Mouse (Mus musculus): ENCODE results near the gene Nod2. TPM values are rescaled to one million over a fixed set of nuclear protein-coding genes. Genes with fewer than 3 reads are reported as not detected.

Gene Nod2
- under 1 TPM; 0.27 to 0.45 TPM for total RNA-seq (2021)

- DNase-seq (ENCODE audit: low spot score in 2 of 2), result peak in 1 of 2 experiments; percentile 39
- intact Hi-C loops (cut with DNase I), result no loop called here
These were observed at the start of gene Nod2 for GRCm38 (mm10) chr8:88646837-88647778. Gene Nod2, plus strand, starts transcription at chr8:88647315.

GRCm38 (mm10) chr8:88598578-88598977 lies 48.5 kb upstream of the Nod2 start:
- intact Hi-C loops (cut with DNase I), result no loop called here
- DNase-seq (ENCODE audit: low spot score in 2 of 2), result no peak

GRCm38 (mm10) chr8:88599491-88599890 lies 47.6 kb upstream of the Nod2 start:
- intact Hi-C loops (cut with DNase I), result no loop called here
- no peak for DNase-seq (ENCODE audit: low spot score in 2 of 2)

GRCm38 (mm10) chr8:88603446-88603989 lies 43.6 kb upstream of the Nod2 start:
- intact Hi-C loops (cut with DNase I), result no loop called here
- DNase-seq (ENCODE audit: low spot score in 2 of 2), result no peak

GRCm38 (mm10) chr8:88604065-88605038 lies 42.8 kb upstream of the Nod2 start:
- DNase-seq (ENCODE audit: low spot score in 2 of 2), result peak in 1 of 2 experiments; percentile 26
- intact Hi-C loops (cut with DNase I), result no loop called here

GRCm38 (mm10) chr8:88605361-88606040 lies 41.6 kb upstream of the Nod2 start:
- intact Hi-C loops (cut with DNase I), result no loop called here
- DNase-seq (ENCODE audit: low spot score in 2 of 2), result no peak

- intact Hi-C loops (cut with DNase I), result no loop called here
- DNase-seq (ENCODE audit: low spot score in 2 of 2), result no peak
These were observed 38.1 kb upstream of the Nod2 start for GRCm38 (mm10) chr8:88609036-88609435.

- intact Hi-C loops (cut with DNase I), result no loop called here
These were observed 36.8 kb upstream of the Nod2 start for GRCm38 (mm10) chr8:88610271-88610670.

GRCm38 (mm10) chr8:88614981-88615380 lies 32.1 kb upstream of the Nod2 start:
- intact Hi-C loops (cut with DNase I), result no loop called here
- no peak for DNase-seq (ENCODE audit: low spot score in 2 of 2)

More at GRCm38 (mm10) chr8:88610271-88610670, 36.8 kb upstream of the Nod2 start:
- DNase-seq (ENCODE audit: low spot score in 2 of 2), result no peak

- intact Hi-C loops (cut with DNase I), result no loop called here
- no peak for DNase-seq (ENCODE audit: low spot score in 2 of 2)
These were observed 28.5 kb upstream of the Nod2 start for GRCm38 (mm10) chr8:88618612-88619011.

GRCm38 (mm10) chr8:88619513-88619912 lies 27.6 kb upstream of the Nod2 start:
- intact Hi-C loops (cut with DNase I), result no loop called here
- DNase-seq (ENCODE audit: low spot score in 2 of 2), result no peak

GRCm38 (mm10) chr8:88620931-88621330 lies 26.2 kb upstream of the Nod2 start:
- intact Hi-C loops (cut with DNase I), result loop anchor here (1.0 to 5.0 kb wide), 3 partner anchors 92 to 354 kb away; partner anchors contain the start of gene Brd7
- DNase-seq (ENCODE audit: low spot score in 2 of 2), result no peak

- peak; percentile 60 to 75 for DNase-seq (ENCODE audit: low spot score in 2 of 2)
- intact Hi-C loops (cut with DNase I), result loop anchor here (1.0 to 5.0 kb wide), 3 partner anchors 92 to 354 kb away; partner anchors contain the start of gene Brd7
These were observed 25.7 kb upstream of the Nod2 start for GRCm38 (mm10) chr8:88621408-88621807.

- no peak for DNase-seq (ENCODE audit: low spot score in 2 of 2)
- intact Hi-C loops (cut with DNase I), result loop anchor here (5.0 kb wide), 1 partner anchor 356 kb away; no protein-coding TSS in a partner anchor
These were observed 23.8 kb upstream of the Nod2 start for GRCm38 (mm10) chr8:88623351-88623750.

GRCm38 (mm10) chr8:88624276-88624675 lies 22.8 kb upstream of the Nod2 start:
- DNase-seq (ENCODE audit: low spot score in 2 of 2), result no peak
- intact Hi-C loops (cut with DNase I), result loop anchor here (5.0 kb wide), 1 partner anchor 357 kb away; no protein-coding TSS in a partner anchor

- DNase-seq (ENCODE audit: low spot score in 2 of 2), result no peak
- intact Hi-C loops (cut with DNase I), result loop anchor here (5.0 kb wide), 1 partner anchor 174 kb away; no protein-coding TSS in a partner anchor
These were observed 20.7 kb upstream of the Nod2 start for GRCm38 (mm10) chr8:88626433-88626832.

- intact Hi-C loops (cut with DNase I), result loop anchor here (1.0 to 5.0 kb wide), 2 partner anchors 70 to 175 kb away; partner anchors contain the start of gene Cyld
These were observed 20.2 kb upstream of the Nod2 start for GRCm38 (mm10) chr8:88626940-88627264.

GRCm38 (mm10) chr8:88627265-88627991 lies 19.7 kb upstream of the Nod2 start:
- intact Hi-C loops (cut with DNase I), result loop anchor here (1.0 to 5.0 kb wide), 2 partner anchors 70 to 175 kb away; partner anchors contain the start of gene Cyld
- peak; percentile 77 to 91 for DNase-seq (ENCODE audit: low spot score in 2 of 2)

More at GRCm38 (mm10) chr8:88626940-88627264, 20.2 kb upstream of the Nod2 start:
- no peak for DNase-seq (ENCODE audit: low spot score in 2 of 2)

All from left cerebral cortex, postnatal 36 days (tissue).